Mouse (Mus musculus) kidney, postnatal 4 days (tissue): ENCODE results near the gene Nmt1.
A peak's percentile ranks its signal among the peaks of the same experiment; 100 is the strongest.

ENCODE experiments used
- DNase-seq, 2 experiments: peaks; one replicate each; pipeline ENCODE4 v3.0.0; 2021; ENCODE audit warnings: mixed read lengths in 2 of 2

Nmt1 gene

DNA sequence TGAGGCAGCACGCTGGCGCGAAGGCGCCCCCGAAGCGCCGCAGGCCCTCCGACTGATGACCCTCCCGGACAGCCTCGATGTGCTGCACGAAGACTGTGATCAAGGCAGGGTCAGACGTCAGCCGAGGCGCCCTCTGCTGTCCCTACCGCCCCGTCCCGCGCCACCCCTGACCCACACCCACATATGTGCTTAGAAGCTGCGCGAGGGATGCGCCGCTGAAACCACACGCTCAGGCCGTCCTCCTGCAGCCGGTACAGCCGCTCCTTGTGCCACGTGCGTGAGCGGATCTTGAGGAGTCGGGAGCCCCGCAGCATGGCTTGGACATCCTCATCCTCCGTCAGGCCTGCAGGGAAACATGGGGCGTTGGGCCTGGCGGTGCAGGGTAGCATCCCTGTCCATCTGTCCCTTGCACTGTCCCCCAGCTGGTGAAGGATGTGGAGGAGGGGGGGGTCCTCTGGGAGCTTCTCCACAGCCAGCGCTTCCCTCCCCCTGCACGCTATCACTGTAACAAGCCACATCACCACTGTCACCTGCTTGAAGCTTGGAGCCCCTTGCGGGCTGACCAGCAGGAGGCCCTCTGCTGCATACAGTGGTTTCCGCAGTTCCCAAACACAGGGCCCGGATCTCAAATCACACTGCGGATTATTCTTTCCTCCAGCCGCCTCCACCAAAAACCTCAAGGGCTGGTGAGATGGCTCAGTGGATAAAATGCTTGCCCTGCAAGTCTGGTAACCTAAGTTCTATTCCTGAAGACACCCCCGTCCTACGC, 52.5 kb downstream of the Nmt1 start:
- DNase-seq, result peak in 1 of 2 experiments; percentile 56

DNA sequence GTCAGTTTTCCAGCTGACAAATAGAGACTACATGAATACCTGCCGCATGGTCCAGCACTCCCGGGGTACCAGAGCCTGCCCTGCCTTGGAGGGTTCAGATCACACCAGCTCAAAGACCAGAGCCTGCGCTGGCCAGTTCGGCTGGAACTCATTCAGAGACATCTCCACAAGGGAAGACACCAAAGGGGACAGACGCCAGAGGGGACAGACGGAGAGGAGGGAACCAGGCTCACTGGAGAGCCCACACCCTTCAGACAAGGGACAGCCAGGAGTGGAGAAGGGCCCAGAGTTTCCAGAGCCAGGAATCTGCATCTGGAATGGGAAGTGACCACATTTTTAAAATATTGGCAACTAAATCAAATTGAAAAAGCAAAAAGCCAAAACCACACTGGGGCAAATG, 53.6 kb downstream of the Nmt1 start:
- no peak for DNase-seq

GRCm38 (mm10) chr11:103093306-103093705, 65.3 kb downstream of the Nmt1 start:
- no peak for DNase-seq

- DNase-seq, result no peak
Measured at GRCm38 (mm10) chr11:103093862-103094833, 66.2 kb downstream of the Nmt1 start.

GRCm38 (mm10) chr11:103095107-103095670, 67.2 kb downstream of the Nmt1 start:
- DNase-seq, result no peak

DNA sequence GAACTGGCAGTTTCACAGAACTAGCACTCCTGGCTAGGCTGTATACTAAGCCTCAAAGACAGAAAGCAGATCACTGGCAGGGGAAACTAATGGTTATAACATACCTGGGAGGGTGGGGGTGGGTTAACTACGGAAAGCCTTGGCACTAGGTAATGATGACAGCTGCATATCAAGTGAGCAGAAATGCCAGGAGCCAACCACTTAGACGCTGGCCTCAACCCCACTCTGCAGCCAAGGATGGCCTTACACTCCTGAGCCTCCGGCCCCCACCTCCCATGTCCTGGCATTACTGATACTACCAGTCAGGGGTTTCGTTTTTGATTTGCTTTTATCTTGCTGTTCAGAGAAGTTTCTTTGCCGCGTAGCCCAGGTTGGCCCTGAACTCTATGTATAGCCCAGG, 67.8 kb downstream of the Nmt1 start:
- DNase-seq, result no peak

- DNase-seq, result peak; percentile 38 to 58
Measured at GRCm38 (mm10) chr11:103096979-103097894, 69.2 kb downstream of the Nmt1 start.

DNA sequence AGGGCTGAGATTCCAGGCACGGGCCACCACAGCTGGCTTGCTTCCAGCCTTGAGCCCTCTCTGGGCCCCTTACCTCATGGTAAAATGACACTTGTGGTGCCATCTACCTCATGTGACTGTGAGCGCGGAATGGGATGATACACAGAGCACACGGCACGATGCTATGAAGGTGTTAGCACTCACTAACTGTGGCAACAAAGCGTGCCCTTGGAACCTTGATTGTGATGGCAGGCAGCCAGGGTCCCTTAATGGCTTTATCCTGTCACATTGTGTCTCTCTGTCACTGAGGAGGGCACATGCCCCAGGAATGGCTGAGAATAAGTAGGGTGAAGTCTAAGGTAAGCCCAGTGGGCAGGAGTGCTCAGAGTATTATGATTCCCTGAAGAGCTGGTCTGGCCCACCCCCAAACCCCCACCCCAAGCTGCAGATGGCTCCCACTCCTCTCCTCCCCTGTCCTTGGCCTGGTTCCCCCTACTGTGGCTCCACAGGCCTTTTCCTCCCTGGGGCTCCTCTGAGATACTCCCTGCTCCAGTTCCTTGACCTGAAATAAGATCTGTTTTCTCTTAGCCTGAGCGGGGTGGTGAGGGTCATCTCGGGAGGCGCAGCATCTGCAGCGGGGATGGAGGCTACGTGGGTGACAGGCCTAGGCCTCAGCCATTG, 70.7 kb downstream of the Nmt1 start:
- peak in 1 of 2 experiments; percentile 28 for DNase-seq

- DNase-seq, result no peak
Measured at GRCm38 (mm10) chr11:103099352-103099940, 71.5 kb downstream of the Nmt1 start.

- peak in 1 of 2 experiments; percentile 44 for DNase-seq
Measured at GRCm38 (mm10) chr11:103100361-103100760, 72.4 kb downstream of the Nmt1 start.

GRCm38 (mm10) chr11:103101481-103101865, 73.5 kb downstream of the Nmt1 start, which contains the start of the genes Plcd3 and Acbd4:
TSS of gene Plcd3 (minus strand) at chr11:103101658.
TSS of gene Acbd4 (plus strand) at chr11:103101682.
- peak; percentile 86 to 91 for DNase-seq

- DNase-seq, result peak; percentile 73 to 81
Measured at GRCm38 (mm10) chr11:103101866-103102501, 74.0 kb downstream of the Nmt1 start.

DNA sequence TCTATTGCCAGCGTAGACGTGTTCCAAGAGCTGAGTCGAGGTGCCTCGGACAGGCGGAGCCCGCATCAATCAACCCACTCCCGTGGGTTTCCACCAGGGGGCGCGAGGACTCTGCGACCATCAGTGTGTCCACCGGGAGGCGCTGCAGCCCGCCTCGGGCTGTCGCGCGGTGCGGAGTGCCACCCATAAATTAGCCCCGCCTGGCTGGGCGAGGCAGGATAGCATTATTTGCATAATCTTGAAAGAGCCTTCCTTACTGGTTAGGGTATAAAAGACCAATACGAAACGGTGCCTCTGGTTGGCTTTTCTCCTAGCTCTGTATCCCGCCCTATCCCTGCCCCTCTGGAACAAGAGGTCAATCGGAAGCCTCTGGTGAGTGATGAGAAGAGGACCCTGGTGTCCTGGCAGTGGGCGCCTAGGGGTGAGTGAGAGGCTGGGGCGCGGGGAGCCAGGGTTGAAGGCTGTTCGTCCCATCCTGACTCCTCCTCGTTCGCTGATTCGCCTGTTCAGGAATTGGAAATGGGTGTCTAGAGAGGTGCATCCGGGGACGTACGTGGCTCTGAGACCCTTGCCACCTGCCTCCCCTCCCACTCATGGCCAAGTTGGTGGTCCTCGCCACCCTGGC, 74.8 kb downstream of the Nmt1 start:
- DNase-seq, result peak; percentile 98

DNA sequence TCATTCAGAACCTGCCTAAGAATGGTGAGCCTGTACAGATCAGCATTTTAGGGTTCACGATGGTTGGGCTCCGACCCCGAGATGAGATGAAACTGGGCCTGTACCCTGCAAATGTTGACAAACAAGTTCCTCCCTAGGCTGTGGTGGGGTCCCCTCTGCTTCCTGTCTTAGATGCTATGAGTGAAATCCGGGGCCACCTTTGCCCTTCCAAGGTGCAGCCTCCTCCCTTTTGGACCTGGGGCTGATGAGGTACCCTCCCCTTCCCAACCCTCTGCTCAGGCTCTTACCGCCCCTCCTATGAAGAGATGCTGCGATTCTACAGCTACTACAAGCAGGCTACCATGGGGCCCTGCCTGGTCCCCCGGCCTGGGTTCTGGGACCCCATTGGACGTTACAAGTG, 75.6 kb downstream of the Nmt1 start:
- peak in 1 of 2 experiments; percentile 17 for DNase-seq

- peak in 1 of 2 experiments; percentile 7 for DNase-seq
Measured at GRCm38 (mm10) chr11:103104469-103104868, 76.5 kb downstream of the Nmt1 start.

DNA sequence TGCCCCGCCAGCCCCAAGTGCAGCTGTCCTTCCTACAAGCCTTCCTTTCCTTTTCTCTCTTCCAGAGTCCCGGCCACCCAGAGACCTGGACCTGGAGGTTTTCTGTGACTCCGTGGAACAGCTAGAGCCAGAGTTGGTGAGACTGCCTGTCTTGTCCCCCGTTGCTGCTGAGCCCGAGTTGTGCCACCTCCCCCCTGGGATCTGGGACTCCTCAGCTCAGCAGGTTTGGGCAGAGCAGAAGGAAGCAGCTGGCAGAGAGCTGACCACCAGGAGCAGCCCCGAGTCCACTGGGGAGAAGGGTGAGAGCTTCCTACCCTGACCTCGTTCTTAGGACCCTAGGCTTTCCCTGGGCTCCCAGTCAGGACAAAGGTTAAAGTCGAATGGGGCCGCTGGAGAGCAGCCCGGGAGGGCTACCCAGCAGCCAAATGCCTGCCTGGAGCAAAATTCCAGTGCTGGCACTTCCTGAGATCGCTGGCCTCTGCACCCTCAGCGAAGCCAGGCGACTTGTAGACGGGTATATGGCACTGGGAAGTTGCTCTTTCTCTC, 77.3 kb downstream of the Nmt1 start:
- DNase-seq, result peak; percentile 45 to 71

DNA sequence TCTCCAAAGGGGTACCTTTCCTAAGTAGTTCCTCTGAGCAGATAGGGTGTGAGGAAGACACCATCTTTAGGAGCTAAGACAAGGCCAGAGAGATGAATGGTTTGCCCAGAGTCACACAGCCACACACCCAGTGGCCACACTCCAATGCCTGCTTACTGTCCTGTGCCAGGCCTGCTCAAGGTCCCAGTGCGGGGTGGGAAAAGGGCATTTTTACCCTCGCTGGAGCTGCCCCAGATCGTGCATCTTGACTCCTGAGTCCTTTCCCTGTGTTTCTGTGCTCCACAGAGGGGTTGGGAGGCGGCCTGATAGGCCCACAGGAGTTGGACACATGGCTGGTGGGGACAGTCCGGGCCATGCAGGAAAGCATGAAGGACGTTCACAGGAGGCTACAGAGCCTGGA, 77.8 kb downstream of the Nmt1 start:
- peak in 1 of 2 experiments; percentile 10 for DNase-seq

DNA sequence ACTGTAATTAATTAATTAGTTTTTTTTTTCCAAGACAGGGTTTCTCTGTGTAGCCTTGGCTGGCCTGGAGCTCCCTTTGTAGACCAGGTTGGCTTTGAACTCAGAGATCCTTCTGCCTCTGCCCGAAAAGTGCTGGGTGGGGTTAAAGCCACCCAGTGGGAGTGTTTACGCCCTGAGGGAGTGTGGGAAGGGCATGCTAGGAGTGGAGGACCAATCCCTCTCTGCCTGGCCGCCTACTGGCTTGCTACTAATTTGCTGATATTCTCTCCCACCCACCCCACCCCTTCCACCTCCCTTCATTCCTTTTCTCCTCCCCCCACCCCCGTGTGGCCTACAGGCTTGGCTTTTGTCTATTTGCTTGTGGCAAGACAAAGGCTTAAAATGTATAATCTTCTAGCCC, 78.4 kb downstream of the Nmt1 start:
- peak in 1 of 2 experiments; percentile 11 for DNase-seq

DNA sequence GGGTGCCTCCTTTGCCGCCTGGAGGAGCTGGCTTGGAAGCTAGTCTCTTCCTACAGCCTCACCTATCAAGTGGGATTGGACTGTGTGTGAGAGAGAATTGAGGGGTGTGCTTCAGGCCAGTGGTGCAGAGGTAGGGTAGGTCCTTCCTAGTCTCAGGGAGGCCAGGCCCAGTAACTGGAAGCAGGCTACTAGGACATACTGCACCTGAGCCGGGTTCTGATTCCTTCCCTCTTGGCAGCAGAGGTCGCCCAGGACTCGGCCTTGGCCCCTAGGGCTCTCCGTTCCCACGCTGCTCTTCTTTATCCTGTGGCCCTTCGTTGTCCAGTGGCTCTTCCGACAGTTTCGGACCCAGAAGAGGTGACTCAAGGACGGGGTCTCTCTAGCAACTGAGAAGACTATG, 83.3 kb downstream of the Nmt1 start:
- peak in 1 of 2 experiments; percentile 35 for DNase-seq
